Mouse (Mus musculus) limb, embryonic 11.5 days (tissue): ENCODE data around the gene Lst1. TPM values are rescaled to one million over a fixed set of nuclear protein-coding genes. Genes with fewer than 3 reads are reported as not detected.

Experiments
- ATAC-seq: fragments of 200-750 bp; cut with Nextera tagmentation; 2 replicates; pipeline ENCODE4 v1.8.0; 2017; ENCODE audit warnings: low read depth; ENCODE audit not compliant: insufficient number of reproducible peaks, low FRiP score, low TSS enrichment
- DNase-seq: peaks from one replicate; pipeline ENCODE4 v3.0.0-alpha.2; 2015; ENCODE audit warnings: low spot score
- H3K27ac ChIP-seq: fragments of 300-500 bp; sonication (generic); replicated peaks from 2 replicates; pipeline ENCODE4 v1.5.1; 2014; ENCODE audit warnings: low read depth, mild to moderate bottlenecking, low read length
- H3K27me3 ChIP-seq: fragments of 300-500 bp; sonication (generic); 2 replicates; pipeline ENCODE4 v1.6.1; 2014; ENCODE audit warnings: mild to moderate bottlenecking, low read length, mixed read lengths; ENCODE audit not compliant: control insufficient read depth, insufficient read depth
- H3K36me3 ChIP-seq: fragments of 300-500 bp; sonication (generic); 2 replicates; pipeline ENCODE4 v1.6.1; 2014; ENCODE audit warnings: mild to moderate bottlenecking, low read length, moderate library complexity, mixed read lengths; ENCODE audit not compliant: control insufficient read depth, insufficient read depth
- H3K4me1 ChIP-seq: fragments of 300-500 bp; sonication (generic); 2 replicates; pipeline ENCODE4 v1.6.1; 2014; ENCODE audit warnings: low read length, mixed read lengths; ENCODE audit not compliant: control insufficient read depth, insufficient read depth
- H3K4me2 ChIP-seq: fragments of 300-500 bp; sonication (generic); 2 replicates; pipeline ENCODE4 v1.6.1; 2014; ENCODE audit warnings: low read depth, mild to moderate bottlenecking, moderate library complexity; ENCODE audit not compliant: severe bottlenecking
- H3K4me3 ChIP-seq: fragments of 300-500 bp; sonication (generic); 2 replicates; pipeline ENCODE4 v1.5.1; 2014; ENCODE audit warnings: low read depth, low read length
- H3K9ac ChIP-seq: fragments of 300-500 bp; sonication (generic); 2 replicates; pipeline ENCODE4 v1.6.1; 2014; ENCODE audit warnings: mild to moderate bottlenecking, low read length
- H3K9me3 ChIP-seq: fragments of 300-500 bp; sonication (generic); 2 replicates; pipeline ENCODE4 v1.6.1; 2016; ENCODE audit warnings: low read length; ENCODE audit not compliant: control insufficient read depth
- WGBS: fragments of 180-500 bp; shearing (Covaris S2); extraction: QIAGEN DNeasy Blood & Tissue Kit; methylation state at CpG from one replicate; pipeline ENCODE4 v1.1.7; 2014; 5-methylcytosine and 5-hydroxymethylcytosine counted together
- polyA plus RNA-seq: library from polyadenylated mRNA; unstranded; fragments of >200 nt; fragmentation: Nextera tagmentation; extraction: Ambion mirVana; gene quantifications from 2 replicates; pipeline ENCODE4 v1.2.1, GENCODE M21; 2014

Gene Lst1
- polyA plus RNA-seq, 1 experiment from 2014 or later: 4.7 TPM

- DNase-seq (no peak), ATAC-seq (no peak)
- H3K4me2 ChIP-seq: peak overlapping the region; percentile 67; the same call in 1 of the 2 replicates
- H3K9me3 ChIP-seq: no peaks in the 10 kb centered on the region
- peaks cover 34% of the 10 kb centered on the region for H3K27me3 ChIP-seq
- 33% methylated on average over 9 of the region's 9 CpGs for WGBS
- peaks cover 6% of the 10 kb centered on the region; the same call in 1 of the 2 replicates for H3K4me1 ChIP-seq
- H3K27ac ChIP-seq: no peak overlapping the region
- peak overlapping the region; percentile 34 for H3K4me3 ChIP-seq
- H3K36me3 ChIP-seq: no peaks in the 10 kb centered on the region
- no peak overlapping the region for H3K9ac ChIP-seq
Measured at GRCm38 (mm10) chr17:35196321-35196641, 8.0 kb upstream of the Lst1 start.

GRCm38 (mm10) chr17:35195631-35196320 lies 7.5 kb upstream of the Lst1 start:
- ATAC-seq (peak; percentile 81), DNase-seq (peak; percentile 84)
- Histone ChIP-seq H3K4me1 (peaks cover 6% of the 10 kb centered on the region; the same call in 1 of the 2 replicates), H3K36me3 (no peaks in the 10 kb centered on the region), H3K9me3 (no peaks in the 10 kb centered on the region), H3K9ac (peak overlapping the region; percentile 47; the same call in 1 of the 2 replicates), H3K4me2 (peak overlapping the region; percentile 67), H3K4me3 (peak overlapping the region; percentile 34), H3K27ac (no peak overlapping the region), H3K27me3 (peaks cover 33% of the 10 kb centered on the region)
- 2% methylated on average over 66 of the region's 66 CpGs for WGBS

- DNase-seq (no peak), ATAC-seq (no peak)
- Histone ChIP-seq H3K9me3 (no peaks in the 10 kb centered on the region), H3K4me2 (peak overlapping the region; percentile 67), H3K27ac (no peak overlapping the region), H3K4me3 (peak overlapping the region; percentile 34), H3K4me1 (peaks cover 6% of the 10 kb centered on the region; the same call in 1 of the 2 replicates), H3K9ac (peak overlapping the region; percentile 47; the same call in 1 of the 2 replicates), H3K36me3 (no peaks in the 10 kb centered on the region), H3K27me3 (peaks cover 30% of the 10 kb centered on the region)
- 41% methylated on average over 19 of the region's 19 CpGs for WGBS
Measured at GRCm38 (mm10) chr17:35194844-35195630, 6.8 kb upstream of the Lst1 start.

GRCm38 (mm10) chr17:35193881-35194843 lies 5.9 kb upstream of the Lst1 start, which contains the start of gene Ltb:
Gene Ltb (plus strand): TSS chr17:35194439.
- H3K4me2 ChIP-seq: no peak within 1 kb of the TSS
- no peak within 1 kb of the TSS for H3K9ac ChIP-seq
- no peak within 1 kb of the TSS for H3K27ac ChIP-seq
- H3K9me3 ChIP-seq: no peaks in the 10 kb centered on the region
- 63% methylated on average over 28 of the region's 28 CpGs for WGBS
- H3K36me3 ChIP-seq: no peaks in the 10 kb centered on the region
- peaks cover 30% of the 10 kb centered on the region for H3K27me3 ChIP-seq
- ATAC-seq: no peak
- peaks cover 6% of the 10 kb centered on the region; the same call in 1 of the 2 replicates for H3K4me1 ChIP-seq
- DNase-seq: no peak
- H3K4me3 ChIP-seq: peak within 1 kb of the TSS; percentile 34; the same call in 1 of the 2 replicates

GRCm38 (mm10) chr17:35192924-35193323 lies 4.7 kb upstream of the Lst1 start:
- H3K4me1 ChIP-seq: peaks cover 4% of the 10 kb centered on the region; the same call in 1 of the 2 replicates
- DNase-seq (no peak), ATAC-seq (no peak)
- H3K9ac ChIP-seq: no peak overlapping the region
- H3K4me2 ChIP-seq: no peak overlapping the region
- H3K9me3 ChIP-seq: no peaks in the 10 kb centered on the region
- peaks cover 30% of the 10 kb centered on the region for H3K27me3 ChIP-seq
- no peak overlapping the region for H3K4me3 ChIP-seq
- WGBS: 86% methylated on average over 5 of the region's 5 CpGs
- no peaks in the 10 kb centered on the region for H3K36me3 ChIP-seq
- no peak overlapping the region for H3K27ac ChIP-seq

- Histone ChIP-seq H3K27me3 (peaks cover 27% of the 10 kb centered on the region), H3K9ac (no peak overlapping the region), H3K4me3 (no peak overlapping the region), H3K4me1 (peaks cover 4% of the 10 kb centered on the region), H3K9me3 (no peaks in the 10 kb centered on the region), H3K36me3 (no peaks in the 10 kb centered on the region), H3K4me2 (no peak overlapping the region), H3K27ac (no peak overlapping the region)
- 61% methylated on average over 2 of the region's 2 CpGs for WGBS
- DNase-seq (no peak), ATAC-seq (no peak)
Measured at GRCm38 (mm10) chr17:35191723-35192122, 3.5 kb upstream of the Lst1 start.

- no peaks in the 10 kb centered on the region for H3K36me3 ChIP-seq
- H3K4me1 ChIP-seq: peaks cover 2% of the 10 kb centered on the region
- no peak overlapping the region for H3K4me2 ChIP-seq
- DNase-seq (no peak), ATAC-seq (no peak)
- no peak overlapping the region for H3K9ac ChIP-seq
- no peak overlapping the region for H3K4me3 ChIP-seq
- H3K9me3 ChIP-seq: no peaks in the 10 kb centered on the region
- H3K27ac ChIP-seq: no peak overlapping the region
- peaks cover 11% of the 10 kb centered on the region for H3K27me3 ChIP-seq
- WGBS: 75% methylated on average over 4 of the region's 4 CpGs
Measured at GRCm38 (mm10) chr17:35190096-35190495, 1.9 kb upstream of the Lst1 start.

- Histone ChIP-seq H3K4me3 (no peak overlapping the region), H3K4me1 (peaks cover 2% of the 10 kb centered on the region), H3K9me3 (no peaks in the 10 kb centered on the region), H3K27ac (no peak overlapping the region), H3K36me3 (no peaks in the 10 kb centered on the region), H3K9ac (no peak overlapping the region), H3K27me3 (peaks cover 2% of the 10 kb centered on the region), H3K4me2 (no peak overlapping the region)
- WGBS: 63% methylated on average over 1 of the region's 1 CpGs
- ATAC-seq: no peak
- no peak for DNase-seq
Measured at GRCm38 (mm10) chr17:35189186-35189585, 947 bp upstream of the Lst1 start.
